Mouse (Mus musculus) gastrocnemius, postnatal 36 days (tissue): ENCODE data around the gene Zfp985. TPM values are rescaled to one million over a fixed set of nuclear protein-coding genes. Genes with fewer than 3 reads are reported as not detected.
"Not testable (repeated sequence)": the region's sequence is repeated elsewhere in the genome, so short reads cannot be mapped to it uniquely, and the experiment has no call there.

ENCODE experiments used
- DNase-seq, 2 experiments: peaks; one replicate each; pipeline ENCODE4 v3.0.0; 2022
- intact Hi-C: fragments of 180-260 bp; cut with DNase I; formaldehyde crosslinking; loops from one replicate; pipeline ENCODE4 v1.15.1; 2025
- total RNA-seq, 2 experiments: library from RNA; stranded (reverse); gene quantifications; 2 replicates each; pipeline ENCODE4 v1.2.3; 2021

Gene Zfp985
- total RNA-seq, 2 experiments from 2014 or later: 0.10 to 0.13 TPM

DNA sequence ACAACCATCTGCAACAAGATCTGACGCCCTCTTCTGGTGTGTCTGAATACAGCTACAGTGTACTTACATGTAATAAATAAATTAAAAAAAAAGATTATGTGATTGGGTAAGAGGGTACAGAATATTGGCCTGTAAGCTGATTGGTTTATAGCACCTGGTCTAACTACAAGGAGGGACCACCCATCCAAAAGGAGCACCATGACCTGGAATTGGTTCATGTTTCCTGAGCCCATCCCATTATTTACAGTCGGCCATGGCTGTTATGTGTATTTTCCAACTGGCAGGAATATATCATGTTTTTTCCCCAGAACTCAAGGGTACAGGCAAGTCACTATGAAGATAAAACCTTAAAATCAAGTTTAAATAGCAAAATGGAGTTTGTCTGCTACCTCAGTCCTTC lies 45.8 kb downstream of the Zfp985 start:
- no peak for DNase-seq
- intact Hi-C loops: loop anchor here (5.0 kb wide), 1 partner anchor 672 kb away; no protein-coding TSS in a partner anchor

DNA sequence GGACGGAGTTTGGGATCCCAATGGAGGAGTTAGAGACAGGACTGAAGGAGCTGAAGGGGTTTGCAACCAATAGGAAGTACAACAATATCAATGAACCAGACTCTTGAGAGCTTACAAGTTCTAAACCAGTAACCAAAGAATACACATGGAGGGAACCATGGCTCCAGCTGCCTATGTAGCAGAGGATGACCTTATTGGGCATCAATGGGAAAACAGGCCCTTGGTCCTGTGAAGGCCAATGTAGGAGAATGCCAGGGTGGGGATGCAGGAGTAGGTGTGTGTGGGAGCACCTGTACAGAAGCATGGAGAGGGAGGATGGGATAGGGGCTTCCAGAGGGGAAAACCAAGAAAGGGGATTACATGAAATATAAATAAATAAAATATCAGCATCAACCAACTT lies 48.8 kb downstream of the Zfp985 start:
- DNase-seq: no peak

DNA sequence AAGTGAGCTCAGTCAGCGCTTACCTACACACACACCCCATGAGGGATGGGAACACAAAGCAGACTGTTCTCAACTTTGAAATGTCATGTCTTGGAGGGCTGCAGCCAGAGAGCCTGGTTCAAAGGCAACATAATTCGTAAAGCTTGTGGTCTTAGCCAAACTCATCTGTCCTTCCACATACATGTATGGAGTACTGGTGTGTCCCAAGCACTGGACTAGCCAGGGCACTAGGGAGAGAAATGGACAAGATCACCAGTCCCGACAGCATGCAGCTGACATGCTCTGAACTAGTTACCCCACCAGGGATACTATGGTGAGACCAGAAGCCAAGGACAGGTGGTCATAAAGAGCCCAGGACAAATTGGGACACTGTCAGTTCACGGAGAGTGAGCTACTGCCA lies 50.7 kb downstream of the Zfp985 start:
- DNase-seq: no peak
- intact Hi-C loops: no loop called here

More for the DNA sequence above, 48.8 kb downstream of the Zfp985 start:
- intact Hi-C loops: no loop called here

DNA sequence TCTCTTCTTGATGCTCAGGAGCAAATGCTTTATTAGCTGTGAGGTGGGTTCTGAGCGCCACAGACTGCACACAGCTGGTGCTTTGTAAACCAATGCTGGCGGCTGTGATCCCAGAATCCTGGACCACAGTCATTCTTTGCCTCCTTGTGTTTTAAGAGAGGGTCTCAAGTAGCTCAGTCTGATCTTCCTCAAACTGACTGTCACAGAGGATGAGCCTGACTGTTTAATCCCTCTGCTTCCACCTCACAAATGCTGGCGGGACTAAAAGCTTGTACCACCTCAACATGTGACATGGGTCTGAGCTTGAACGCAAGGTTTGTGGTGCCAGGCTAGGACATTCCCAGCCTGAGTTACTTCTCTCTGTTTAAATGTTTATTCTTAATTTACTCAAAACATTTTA lies 52.4 kb downstream of the Zfp985 start:
- DNase-seq: no peak
- intact Hi-C loops: no loop called here

DNA sequence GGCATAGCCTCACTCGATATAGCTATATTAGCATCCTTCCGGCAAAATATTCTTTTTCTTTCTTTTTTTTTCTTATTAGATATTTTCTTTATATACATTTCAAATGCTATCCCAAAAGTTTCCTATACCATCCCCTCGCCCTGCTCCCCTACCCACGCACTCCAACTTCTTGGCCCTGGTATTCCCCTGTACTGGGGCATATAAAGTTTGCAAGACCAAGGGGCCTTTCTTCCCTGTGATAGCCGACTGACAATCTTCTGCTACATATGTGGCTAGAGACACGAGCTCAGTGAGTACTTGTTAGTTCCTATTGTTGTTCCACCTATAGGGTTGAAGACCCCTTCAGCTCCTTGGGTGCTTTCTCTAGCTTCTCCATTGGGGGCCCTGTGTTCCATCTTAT lies 53.4 kb downstream of the Zfp985 start:
- intact Hi-C loops: not testable (repeated sequence)

DNA sequence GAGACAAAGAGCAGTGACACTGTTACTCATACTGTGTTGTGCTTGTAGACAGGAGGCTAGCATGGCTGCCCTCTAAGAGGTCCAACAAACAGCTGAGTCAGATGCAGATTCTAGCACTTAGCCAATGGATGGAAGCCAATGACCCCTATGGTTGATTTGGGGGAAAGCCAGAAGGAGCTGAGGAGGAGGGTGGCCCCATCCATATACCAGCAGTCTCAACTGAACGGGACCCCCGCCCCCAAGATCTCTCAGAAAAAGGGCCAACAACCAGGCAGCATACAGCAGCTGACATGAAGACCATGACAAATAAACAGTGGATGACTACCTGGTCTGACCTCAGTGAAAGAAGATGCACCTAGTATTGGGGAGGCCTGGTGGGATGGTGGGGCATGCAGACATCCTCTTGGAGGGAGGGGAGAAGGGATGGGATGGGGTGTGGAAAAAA lies 80.8 kb downstream of the Zfp985 start:
- DNase-seq, intact Hi-C loops: not testable (repeated sequence)

More for the DNA sequence above, 53.4 kb downstream of the Zfp985 start:
- DNase-seq: not testable (repeated sequence)

Other genes with a start within 250 kb of the Zfp985 start
- not detected for gene Zfp988, start 247.6 kb upstream of the Zfp985 start, total RNA-seq
- not detected for gene Zfp978, start 192.0 kb upstream of the Zfp985 start, total RNA-seq
- gene Zfp982, start 60.9 kb upstream of the Zfp985 start, total RNA-seq: 1 to 10 TPM; 3.4 to 4.0 TPM
- gene Gm16503, start 13.1 kb upstream of the Zfp985 start, total RNA-seq: under 1 TPM; 0.10 to 0.13 TPM
- gene Zfp979, start 89.2 kb downstream of the Zfp985 start, total RNA-seq: under 1 TPM; 0.74 to 0.89 TPM
- gene Zfp534, start 149.3 kb downstream of the Zfp985 start, total RNA-seq: not detected